Mouse (Mus musculus) intestine, embryonic 14.5 days (tissue): ENCODE measurements around the gene Pdia6. TPM values are rescaled to one million over a fixed set of nuclear protein-coding genes. Genes with fewer than 3 reads are reported as not detected.

Experiments
- polyA plus RNA-seq: library from polyadenylated mRNA; unstranded; fragments of >200 nt; fragmentation: Nextera tagmentation; extraction: Ambion mirVana; gene quantifications from 2 replicates; pipeline ENCODE4 v1.2.1, GENCODE M21; 2014

The Pdia6 gene
- polyA plus RNA-seq, 1 experiment from 2014 or later: 525 TPM

Other genes starting within 250 kb of the Pdia6 start
- 0.16 and 0.42 TPM in 2 replicates for gene Kcnf1, start 89.7 kb upstream of the Pdia6 start, polyA plus RNA-seq
- gene Atp6v1c2, start 62.8 kb downstream of the Pdia6 start, polyA plus RNA-seq: 0.14 and 0.40 TPM in 2 replicates
- 20.0 and 23.5 TPM in 2 replicates for gene Nol10, start 81.9 kb downstream of the Pdia6 start, polyA plus RNA-seq